Mouse (Mus musculus): ENCODE results near the gene Dlg2. TPM values are rescaled to one million over a fixed set of nuclear protein-coding genes. Genes with fewer than 3 reads are reported as not detected.

The Dlg2 gene
- total RNA-seq, 1 experiment from 2014 or later: 2.2 TPM

DNA sequence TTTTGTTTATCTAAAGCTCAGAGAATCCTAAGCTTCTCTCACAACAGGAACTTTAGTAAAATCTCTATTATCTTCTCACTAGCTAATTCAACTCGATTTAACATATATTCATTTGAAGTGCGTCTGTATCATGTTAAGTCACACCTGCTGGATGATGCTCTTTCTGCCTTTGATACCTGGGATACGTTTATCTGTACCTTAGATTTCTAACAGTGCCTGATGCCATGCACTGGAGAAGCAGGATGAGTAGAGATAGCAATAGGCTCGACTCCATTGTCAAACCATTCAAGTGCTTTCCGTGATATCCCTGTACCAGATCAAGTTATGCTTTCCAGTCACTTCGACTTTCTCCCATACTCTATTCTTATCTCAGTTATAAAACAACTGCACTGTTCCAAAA is 732.5 kb downstream of the Dlg2 start:
- ATAC-seq (ENCODE audit: extremely low read depth, insufficient number of reproducible peaks, low FRiP score, poor library complexity, severe bottlenecking): no peak

- no peak for ATAC-seq (ENCODE audit: extremely low read depth, insufficient number of reproducible peaks, low FRiP score, poor library complexity, severe bottlenecking)
These were observed 735.8 kb downstream of the Dlg2 start for GRCm38 (mm10) chr7:91212236-91212635.

DNA sequence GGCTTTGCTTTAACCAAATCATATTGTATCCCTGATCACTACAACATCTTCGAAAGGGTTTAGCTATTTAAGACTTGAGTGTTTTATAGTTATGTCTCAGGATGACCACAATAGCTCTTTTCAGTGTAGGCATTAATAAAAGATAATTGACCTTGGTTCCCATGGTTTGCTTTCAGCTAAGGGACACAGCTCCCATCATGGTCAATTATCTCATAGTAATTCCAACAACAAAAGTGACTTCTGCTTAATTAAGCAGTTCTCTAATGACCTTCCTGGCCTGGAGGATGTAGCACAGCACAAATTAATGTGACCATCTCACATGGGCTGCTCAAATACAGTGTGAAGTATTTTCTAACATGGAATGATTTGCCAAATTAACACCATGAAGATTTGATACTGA is 738.4 kb downstream of the Dlg2 start:
- ATAC-seq (ENCODE audit: extremely low read depth, insufficient number of reproducible peaks, low FRiP score, poor library complexity, severe bottlenecking): no peak

GRCm38 (mm10) chr7:91218321-91218987 is 742.0 kb downstream of the Dlg2 start:
- no peak for ATAC-seq (ENCODE audit: extremely low read depth, insufficient number of reproducible peaks, low FRiP score, poor library complexity, severe bottlenecking)

GRCm38 (mm10) chr7:91226442-91226841 is 750.0 kb downstream of the Dlg2 start:
- ATAC-seq (ENCODE audit: extremely low read depth, insufficient number of reproducible peaks, low FRiP score, poor library complexity, severe bottlenecking): no peak

GRCm38 (mm10) chr7:91241718-91242117 is 765.2 kb downstream of the Dlg2 start:
- ATAC-seq (ENCODE audit: extremely low read depth, insufficient number of reproducible peaks, low FRiP score, poor library complexity, severe bottlenecking): no peak

- no peak for ATAC-seq (ENCODE audit: extremely low read depth, insufficient number of reproducible peaks, low FRiP score, poor library complexity, severe bottlenecking)
These were observed 785.2 kb downstream of the Dlg2 start for GRCm38 (mm10) chr7:91261672-91262030.

- ATAC-seq (ENCODE audit: extremely low read depth, insufficient number of reproducible peaks, low FRiP score, poor library complexity, severe bottlenecking): no peak
These were observed 785.8 kb downstream of the Dlg2 start for GRCm38 (mm10) chr7:91262031-91262951.

DNA sequence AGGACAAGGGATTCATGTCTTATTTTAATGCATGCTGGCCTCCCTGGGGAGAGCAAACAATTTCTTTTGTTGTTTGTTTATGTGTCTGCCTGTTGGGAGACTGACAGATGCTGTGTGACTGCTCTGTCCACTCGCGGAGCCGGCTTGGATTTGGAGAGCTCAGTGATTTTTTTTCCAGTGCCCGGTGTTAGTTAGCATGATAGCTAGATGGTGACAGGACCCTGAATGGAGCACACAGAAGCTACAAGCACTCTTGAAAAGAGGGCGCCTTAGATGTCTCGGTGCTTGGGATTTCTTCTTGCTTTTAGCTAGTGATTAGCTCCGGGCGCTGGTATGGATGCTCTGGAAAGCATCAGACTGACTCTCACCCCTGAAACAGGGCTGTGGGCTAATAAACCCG is 786.5 kb downstream of the Dlg2 start:
- ATAC-seq (ENCODE audit: extremely low read depth, insufficient number of reproducible peaks, low FRiP score, poor library complexity, severe bottlenecking): no peak

- no peak for ATAC-seq (ENCODE audit: extremely low read depth, insufficient number of reproducible peaks, low FRiP score, poor library complexity, severe bottlenecking)
These were observed 791.3 kb downstream of the Dlg2 start for GRCm38 (mm10) chr7:91267764-91268163.

DNA sequence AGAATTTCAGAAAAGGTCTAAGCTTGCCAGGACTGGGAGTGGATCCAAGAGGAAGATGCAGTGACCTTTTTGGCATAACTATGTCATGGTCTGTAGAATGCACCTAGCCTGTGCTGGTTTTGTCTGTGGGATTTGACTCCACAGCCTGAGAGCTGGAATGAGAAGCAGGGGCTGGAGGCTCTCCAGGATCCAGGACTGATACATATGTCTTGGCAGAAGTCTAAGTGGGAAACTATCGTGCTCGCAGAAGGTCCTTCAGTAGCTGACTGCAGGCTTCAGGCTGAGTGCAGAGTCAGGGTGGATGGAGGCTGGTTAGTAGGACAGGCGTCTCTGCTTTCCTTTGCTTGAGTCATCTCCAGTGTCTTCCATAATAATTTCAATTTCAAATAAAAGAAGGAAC is 807.7 kb downstream of the Dlg2 start:
- no peak for ATAC-seq (ENCODE audit: extremely low read depth, insufficient number of reproducible peaks, low FRiP score, poor library complexity, severe bottlenecking)

GRCm38 (mm10) chr7:91288324-91288723 is 811.9 kb downstream of the Dlg2 start:
- ATAC-seq (ENCODE audit: extremely low read depth, insufficient number of reproducible peaks, low FRiP score, poor library complexity, severe bottlenecking): no peak

GRCm38 (mm10) chr7:91296127-91296526 is 819.7 kb downstream of the Dlg2 start:
- no peak for ATAC-seq (ENCODE audit: extremely low read depth, insufficient number of reproducible peaks, low FRiP score, poor library complexity, severe bottlenecking)

DNA sequence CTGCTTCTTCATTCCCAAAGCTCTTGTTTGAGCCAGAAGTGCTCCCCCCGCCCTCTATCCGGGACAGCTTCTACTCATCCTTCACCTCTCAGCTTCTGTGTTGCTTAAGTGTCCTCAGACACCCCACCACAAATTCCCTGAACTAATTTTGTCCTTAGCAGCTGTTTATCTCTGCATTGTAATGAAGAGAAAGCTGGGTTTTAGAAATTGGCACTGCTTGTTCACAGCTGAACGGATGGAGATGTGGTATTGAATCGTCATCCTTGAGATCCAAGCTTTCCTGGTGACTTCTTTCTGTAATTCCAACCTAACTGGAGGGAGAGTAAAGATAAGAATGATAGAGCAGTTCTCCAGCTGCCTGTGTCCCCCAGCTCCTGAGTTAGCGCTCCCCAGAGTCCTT is 834.7 kb downstream of the Dlg2 start:
- ATAC-seq (ENCODE audit: extremely low read depth, insufficient number of reproducible peaks, low FRiP score, poor library complexity, severe bottlenecking): no peak

- no peak for ATAC-seq (ENCODE audit: extremely low read depth, insufficient number of reproducible peaks, low FRiP score, poor library complexity, severe bottlenecking)
These were observed 868.6 kb downstream of the Dlg2 start for GRCm38 (mm10) chr7:91345073-91345472.

DNA sequence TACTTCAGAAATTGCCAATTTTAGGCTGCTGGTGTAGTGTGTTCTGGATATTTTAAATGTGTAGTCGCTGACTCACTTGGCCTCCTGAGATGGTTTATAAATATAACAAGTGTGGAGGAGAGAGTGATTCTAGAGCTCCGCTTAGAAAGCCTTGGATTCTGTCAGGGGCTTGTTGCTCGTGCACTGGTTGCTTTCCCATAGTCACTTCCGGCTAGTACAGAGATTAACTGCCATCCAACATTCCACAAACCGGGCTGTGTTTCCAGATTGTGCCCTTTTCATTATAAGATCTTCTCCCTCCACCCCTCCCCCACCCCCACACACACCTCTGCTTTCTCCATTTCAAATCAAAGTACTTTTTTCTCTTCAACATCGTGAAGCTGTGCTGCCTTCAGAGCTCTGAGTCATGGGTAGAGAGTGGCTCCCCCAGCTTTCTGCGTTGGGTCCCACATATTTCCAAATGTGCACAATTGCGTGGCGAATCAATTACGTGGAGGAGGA is 893.4 kb downstream of the Dlg2 start:
- no peak for ATAC-seq (ENCODE audit: extremely low read depth, insufficient number of reproducible peaks, low FRiP score, poor library complexity, severe bottlenecking)

DNA sequence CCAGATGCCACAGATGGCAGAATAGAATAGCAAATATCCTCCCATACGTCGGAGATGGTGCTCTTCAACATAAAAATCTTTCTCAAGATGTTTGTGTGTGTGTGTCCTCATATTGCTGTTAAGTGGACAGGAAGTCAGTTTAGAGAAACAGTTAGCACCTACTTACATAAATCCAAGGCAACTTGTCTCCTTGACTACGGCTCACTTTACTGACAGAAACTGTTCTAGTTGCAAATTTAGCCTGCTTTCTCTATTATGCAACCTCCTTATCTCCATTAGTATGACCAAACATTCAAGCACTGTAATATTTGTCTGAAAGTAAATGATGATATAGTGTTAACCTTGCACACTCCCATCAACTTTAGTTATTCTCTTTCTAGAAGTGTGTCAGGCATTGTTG is 905.8 kb downstream of the Dlg2 start:
- no peak for ATAC-seq (ENCODE audit: extremely low read depth, insufficient number of reproducible peaks, low FRiP score, poor library complexity, severe bottlenecking)

DNA sequence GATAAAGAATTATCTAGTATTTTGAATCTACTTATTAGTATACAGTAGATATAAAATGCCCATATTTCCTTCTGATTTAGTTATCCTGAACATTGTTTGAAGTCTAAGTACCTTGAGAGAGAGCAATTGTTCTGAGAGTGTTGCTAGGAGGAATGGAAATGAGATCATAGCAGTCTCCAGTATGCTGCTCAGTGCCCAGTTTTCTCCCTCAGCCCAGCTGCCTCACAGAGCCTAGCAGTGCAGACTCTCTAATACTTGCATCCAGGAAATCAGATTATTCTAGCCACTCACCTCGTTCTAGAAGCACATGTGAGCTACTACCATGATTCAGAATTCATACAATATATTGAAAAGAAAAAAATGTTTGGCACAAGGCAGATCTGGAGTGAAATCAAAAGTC is 907.4 kb downstream of the Dlg2 start:
- ATAC-seq (ENCODE audit: extremely low read depth, insufficient number of reproducible peaks, low FRiP score, poor library complexity, severe bottlenecking): no peak

GRCm38 (mm10) chr7:91389272-91389671 is 912.8 kb downstream of the Dlg2 start:
- no peak for ATAC-seq (ENCODE audit: extremely low read depth, insufficient number of reproducible peaks, low FRiP score, poor library complexity, severe bottlenecking)

DNA sequence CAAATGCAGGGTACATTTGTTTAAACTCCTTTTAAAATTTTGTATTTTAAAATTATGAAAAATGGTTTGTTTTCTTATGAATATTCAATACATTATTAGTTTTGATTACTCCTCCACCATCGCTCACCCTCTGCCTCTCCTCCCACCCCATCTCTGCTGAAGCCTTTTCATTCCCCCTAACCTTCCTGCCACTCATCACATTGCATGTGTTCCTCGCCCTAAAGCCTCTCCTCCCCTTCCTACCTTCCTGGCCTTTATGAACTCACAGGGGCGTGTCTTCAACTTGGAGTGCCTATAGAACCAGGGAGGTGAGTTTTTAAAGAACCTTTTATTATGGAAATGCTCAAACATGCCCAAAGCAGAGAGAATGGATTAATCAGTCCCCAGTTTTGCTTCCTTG is 921.4 kb downstream of the Dlg2 start:
- no peak for ATAC-seq (ENCODE audit: extremely low read depth, insufficient number of reproducible peaks, low FRiP score, poor library complexity, severe bottlenecking)

Data from neutrophil, adult 5-6 weeks (primary cell).